Mouse (Mus musculus): ENCODE measurements around the gene Polr2j. TPM values are rescaled to one million over a fixed set of nuclear protein-coding genes. Genes with fewer than 3 reads are reported as not detected.
A peak's percentile ranks its signal among the peaks of the same experiment; 100 is the strongest.
"Not testable (repeated sequence)": the region's sequence is repeated elsewhere in the genome, so short reads cannot be mapped to it uniquely, and the experiment has no call there.

Polr2j gene
- polyA plus RNA-seq, 1 experiment from 2014 or later, result 198 TPM

DNA sequence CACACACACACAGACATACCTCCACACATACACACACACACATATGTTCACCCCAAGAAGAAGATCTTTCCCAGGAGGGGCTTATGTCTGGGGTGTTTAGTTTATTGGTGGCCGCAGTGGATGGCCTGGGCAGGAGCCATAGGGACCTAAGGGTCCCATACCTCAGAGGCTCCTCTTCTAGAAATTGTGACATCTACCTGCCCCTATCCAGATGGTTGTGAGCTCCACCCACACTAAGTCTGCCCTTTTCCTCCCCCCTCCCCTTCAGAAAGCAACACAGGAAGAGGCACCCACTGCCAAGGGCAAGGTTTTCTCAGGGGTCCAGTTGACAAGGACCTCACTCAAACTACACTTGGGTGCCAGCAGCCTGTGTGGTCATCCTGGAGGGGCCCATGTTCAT lies 30.5 kb downstream of the Polr2j start:
- H3K27ac ChIP-seq, result no peak overlapping the region
- H3K4me3 ChIP-seq, result no peak overlapping the region
- no peak for ATAC-seq (ENCODE audit: borderline replicate concordance, extremely low read depth, low FRiP score, low TSS enrichment)
- 79% methylated on average over 1 of the region's 1 CpGs for WGBS
- no peak overlapping the region for H3K4me2 ChIP-seq
- no peaks in the 10 kb centered on the region for H3K4me1 ChIP-seq
- no peak overlapping the region for H3K9ac ChIP-seq
- H3K36me3 ChIP-seq, result peaks cover 6% of the 10 kb centered on the region; the same call in 1 of the 2 replicates
- H3K9me3 ChIP-seq, result no peaks in the 10 kb centered on the region
- H3K27me3 ChIP-seq, result no peaks in the 10 kb centered on the region

DNA sequence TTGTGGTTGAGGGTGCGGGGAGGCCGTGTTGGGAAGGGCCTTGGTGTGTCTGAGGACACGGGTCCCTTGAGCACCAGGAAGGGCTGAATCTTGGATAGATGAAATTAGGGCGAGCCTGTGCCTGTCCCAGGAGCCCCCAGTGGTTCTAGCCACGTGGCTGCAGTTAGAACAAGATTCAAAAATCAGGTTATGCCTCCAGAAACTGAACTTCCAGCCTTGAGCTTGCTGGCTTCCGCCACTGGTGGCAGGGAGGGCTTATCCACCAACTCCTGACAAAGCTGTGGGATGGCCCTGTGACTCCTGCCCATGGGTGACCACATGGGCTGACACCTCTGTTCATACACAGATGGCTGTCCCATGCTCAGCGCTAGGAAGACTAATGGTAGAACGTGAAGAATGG lies 31.3 kb downstream of the Polr2j start:
- Histone ChIP-seq H3K36me3 (no peaks in the 10 kb centered on the region), H3K4me2 (no peak overlapping the region), H3K27ac (no peak overlapping the region), H3K4me1 (no peaks in the 10 kb centered on the region), H3K9ac (no peak overlapping the region), H3K9me3 (no peaks in the 10 kb centered on the region), H3K27me3 (no peaks in the 10 kb centered on the region), H3K4me3 (no peak overlapping the region)
- 63% methylated on average over 8 of the region's 8 CpGs for WGBS
- ATAC-seq (ENCODE audit: borderline replicate concordance, extremely low read depth, low FRiP score, low TSS enrichment), result no peak

DNA sequence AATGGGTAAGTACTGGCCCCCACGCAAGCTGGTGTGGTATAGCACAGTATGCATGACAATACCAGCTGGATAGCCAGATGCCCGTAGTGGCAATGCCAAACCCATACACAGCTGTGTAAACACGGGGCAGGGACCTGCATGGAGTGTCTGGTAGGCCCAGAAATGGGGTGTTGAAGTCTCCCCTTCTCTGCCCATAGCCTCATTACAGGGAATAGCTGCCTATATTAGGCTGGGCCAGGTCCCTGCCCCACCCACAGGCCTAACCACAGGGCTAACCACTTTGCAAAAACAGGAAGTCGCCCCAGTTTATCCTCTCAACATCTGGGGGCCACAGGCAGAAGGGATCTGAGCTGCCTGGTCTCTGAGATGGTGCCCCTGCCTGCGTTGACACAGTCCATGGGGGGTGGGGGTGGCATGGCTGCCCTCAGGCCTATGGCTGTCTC lies 32.7 kb downstream of the Polr2j start:
- H3K9me3 ChIP-seq, result not testable (repeated sequence)

DNA sequence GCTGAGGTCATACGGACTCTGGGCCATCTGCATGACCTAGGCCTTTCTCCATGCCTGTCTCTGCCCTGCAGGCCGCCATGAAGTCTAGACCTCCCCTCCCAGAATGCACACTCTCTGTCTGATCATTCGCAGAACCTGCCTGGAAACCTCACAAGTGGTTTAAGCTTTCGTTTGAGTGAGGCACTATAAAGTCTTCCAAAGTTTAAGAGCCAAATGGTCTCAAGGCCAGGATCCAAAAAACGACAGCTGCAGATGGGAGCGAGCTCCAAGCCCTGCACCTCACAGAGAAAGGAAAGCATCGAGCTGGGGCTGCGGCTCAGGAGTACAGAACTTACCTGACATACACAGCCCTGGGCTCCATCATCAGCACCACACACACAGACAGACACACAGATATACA lies 35.9 kb downstream of the Polr2j start:
- H3K9ac ChIP-seq, result no peak overlapping the region
- no peak for ATAC-seq (ENCODE audit: borderline replicate concordance, extremely low read depth, low FRiP score, low TSS enrichment)
- H3K4me2 ChIP-seq, result no peak overlapping the region
- 66% methylated on average over 8 of the region's 8 CpGs for WGBS
- no peaks in the 10 kb centered on the region for H3K9me3 ChIP-seq
- H3K4me1 ChIP-seq, result no peaks in the 10 kb centered on the region
- H3K27ac ChIP-seq, result no peak overlapping the region
- no peaks in the 10 kb centered on the region for H3K27me3 ChIP-seq
- H3K4me3 ChIP-seq, result no peak overlapping the region
- H3K36me3 ChIP-seq, result no peaks in the 10 kb centered on the region

More for the DNA sequence above, 32.7 kb downstream of the Polr2j start:
- not testable (repeated sequence) for H3K27ac ChIP-seq, H3K36me3 ChIP-seq, H3K4me1 ChIP-seq, H3K4me3 ChIP-seq, H3K27me3 ChIP-seq, H3K9ac ChIP-seq, H3K4me2 ChIP-seq
- 0 out of 2 replicates have a peak, but pooled peaks have one; percentile 17 for ATAC-seq (ENCODE audit: borderline replicate concordance, extremely low read depth, low FRiP score, low TSS enrichment)
- WGBS, result 62% methylated on average over 5 of the region's 5 CpGs

DNA sequence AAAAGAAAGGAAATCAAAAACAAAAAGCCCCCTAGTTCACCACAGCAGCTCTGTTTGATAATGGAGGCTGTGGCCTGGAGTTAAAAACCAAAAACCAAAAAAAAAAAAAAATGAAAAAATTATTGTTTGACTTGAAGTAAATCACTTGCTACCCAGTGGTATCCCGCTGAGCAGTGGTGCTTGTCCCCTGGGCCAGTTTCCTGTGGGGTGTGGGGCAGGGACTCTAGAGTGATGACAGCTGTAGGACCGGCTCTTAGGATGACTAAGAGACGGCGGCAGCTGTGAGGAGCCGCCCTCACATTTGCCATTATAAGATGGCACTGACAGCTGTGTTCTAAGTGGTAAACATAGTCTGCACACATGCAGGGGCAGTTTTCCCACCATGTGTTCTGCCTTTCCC lies 39.0 kb downstream of the Polr2j start:
- Histone ChIP-seq H3K4me3 (no peak overlapping the region), H3K9me3 (no peaks in the 10 kb centered on the region), H3K9ac (no peak overlapping the region), H3K4me2 (no peak overlapping the region), H3K27me3 (no peaks in the 10 kb centered on the region), H3K27ac (no peak overlapping the region), H3K36me3 (no peaks in the 10 kb centered on the region), H3K4me1 (no peaks in the 10 kb centered on the region)
- ATAC-seq (ENCODE audit: borderline replicate concordance, extremely low read depth, low FRiP score, low TSS enrichment), result no peak
- 77% methylated on average over 5 of the region's 5 CpGs for WGBS

DNA sequence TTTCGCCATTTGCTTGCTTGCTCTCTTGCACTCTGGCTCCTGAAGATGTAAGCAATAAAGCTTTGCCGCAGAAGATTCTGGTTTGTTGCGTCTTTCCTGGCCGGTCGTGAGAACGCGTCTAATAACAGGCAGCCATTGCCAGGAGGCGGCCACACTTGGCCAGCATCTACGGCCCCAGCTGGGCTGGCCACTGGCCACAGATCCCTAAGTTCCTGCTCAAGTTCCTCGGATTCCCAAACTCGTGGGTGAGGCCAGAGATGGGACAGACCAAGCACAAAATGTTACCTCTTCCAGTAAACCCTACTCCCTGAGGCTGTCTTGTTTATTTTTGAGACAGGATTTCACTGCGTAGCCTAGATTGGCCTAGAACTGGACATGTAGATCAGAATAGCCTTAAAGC lies 43.7 kb downstream of the Polr2j start:
- H3K4me1 ChIP-seq; H3K4me3 ChIP-seq; H3K9ac ChIP-seq; H3K27ac ChIP-seq; H3K9me3 ChIP-seq; H3K4me2 ChIP-seq; ATAC-seq (ENCODE audit: borderline replicate concordance, extremely low read depth, low FRiP score, low TSS enrichment); H3K27me3 ChIP-seq; H3K36me3 ChIP-seq: not testable (repeated sequence)
- 74% methylated on average over 11 of the region's 12 CpGs for WGBS

DNA sequence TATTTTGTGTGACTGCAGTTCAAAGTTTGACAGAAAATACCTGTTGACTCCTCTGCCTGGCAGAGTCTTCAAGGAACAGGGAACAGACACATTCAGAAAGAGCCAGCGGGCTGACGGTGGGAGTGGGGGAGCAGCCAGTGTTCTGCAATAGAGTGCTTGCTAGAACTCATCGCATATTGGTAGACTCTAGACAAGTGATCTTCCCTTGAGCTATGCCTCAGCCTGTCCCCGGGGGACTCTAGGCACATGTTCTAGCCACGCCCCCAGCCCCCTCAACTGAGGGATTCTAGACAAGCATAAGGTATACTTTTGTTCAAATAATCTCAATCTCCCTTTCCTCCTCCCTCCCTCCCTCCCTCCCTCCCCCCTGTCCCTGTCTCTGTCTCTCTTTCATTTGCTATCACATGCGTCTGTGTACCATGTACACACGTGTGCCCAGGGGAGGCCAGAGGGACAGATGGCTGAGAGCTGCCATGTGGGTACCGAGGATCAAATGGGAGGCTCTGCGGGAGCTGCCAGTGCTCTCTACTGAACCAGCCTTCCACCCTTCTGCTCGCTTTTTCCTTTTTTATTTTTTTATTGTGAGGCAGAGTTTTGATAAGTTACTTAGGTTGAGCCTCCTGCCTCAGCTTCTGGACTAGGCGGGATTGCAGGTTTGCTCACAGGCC lies 47.5 kb downstream of the Polr2j start:
- Histone ChIP-seq H3K27ac (no peak overlapping the region), H3K27me3 (no peaks in the 10 kb centered on the region), H3K4me1 (no peaks in the 10 kb centered on the region), H3K9ac (no peak overlapping the region), H3K4me3 (no peak overlapping the region), H3K4me2 (no peak overlapping the region), H3K9me3 (no peaks in the 10 kb centered on the region), H3K36me3 (peaks cover 4% of the 10 kb centered on the region; the same call in 1 of the 2 replicates)
- ATAC-seq (ENCODE audit: borderline replicate concordance, extremely low read depth, low FRiP score, low TSS enrichment), result no peak
- 79% methylated on average over 11 of the region's 11 CpGs for WGBS

- peaks cover 3% of the 10 kb centered on the region; the same call in 1 of the 2 replicates for H3K4me1 ChIP-seq
- H3K27me3 ChIP-seq, result no peaks in the 10 kb centered on the region
- no peak overlapping the region for H3K9ac ChIP-seq
- H3K27ac ChIP-seq, result no peak overlapping the region
- WGBS, result 72% methylated on average over 8 of the region's 8 CpGs
- peaks cover 4% of the 10 kb centered on the region; the same call in 1 of the 2 replicates for H3K36me3 ChIP-seq
- no peak for ATAC-seq (ENCODE audit: borderline replicate concordance, extremely low read depth, low FRiP score, low TSS enrichment)
- no peaks in the 10 kb centered on the region for H3K9me3 ChIP-seq
- no peak overlapping the region for H3K4me3 ChIP-seq
- no peak overlapping the region for H3K4me2 ChIP-seq
Observed at GRCm38 (mm10) chr5:136165246-136165645, 48.8 kb downstream of the Polr2j start.

GRCm38 (mm10) chr5:136167296-136167695 lies 50.9 kb downstream of the Polr2j start:
- no peak overlapping the region for H3K9ac ChIP-seq
- WGBS, result 88% methylated on average over 4 of the region's 4 CpGs
- peaks cover 4% of the 10 kb centered on the region; the same call in 1 of the 2 replicates for H3K36me3 ChIP-seq
- peaks cover 19% of the 10 kb centered on the region for H3K4me1 ChIP-seq
- no peak overlapping the region for H3K4me3 ChIP-seq
- H3K4me2 ChIP-seq, result no peak overlapping the region
- no peak overlapping the region for H3K27ac ChIP-seq
- no peak for ATAC-seq (ENCODE audit: borderline replicate concordance, extremely low read depth, low FRiP score, low TSS enrichment)
- H3K27me3 ChIP-seq, result no peaks in the 10 kb centered on the region
- H3K9me3 ChIP-seq, result no peaks in the 10 kb centered on the region

DNA sequence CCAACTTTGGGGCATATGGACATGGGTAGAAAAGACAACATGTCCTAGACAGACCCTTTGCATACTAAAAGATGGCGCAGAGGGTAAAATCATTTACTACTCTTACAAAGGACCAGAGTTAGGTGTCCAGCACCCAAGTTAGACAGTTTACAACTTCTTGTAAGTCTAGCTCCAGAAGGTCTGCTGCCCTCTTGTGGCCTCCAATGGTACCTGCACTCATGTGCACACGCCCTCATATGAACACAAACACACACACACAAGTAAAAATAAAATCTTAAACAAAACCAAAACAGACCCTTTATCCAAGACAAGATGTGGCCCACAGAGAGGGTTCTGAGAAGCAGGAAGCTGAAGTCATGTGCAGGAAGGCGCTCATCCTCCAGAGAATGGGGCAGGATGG lies 51.6 kb downstream of the Polr2j start:
- ATAC-seq (ENCODE audit: borderline replicate concordance, extremely low read depth, low FRiP score, low TSS enrichment), result no peak
- Histone ChIP-seq H3K9me3 (no peaks in the 10 kb centered on the region), H3K27ac (no peak overlapping the region), H3K4me2 (no peak overlapping the region), H3K4me1 (peaks cover 22% of the 10 kb centered on the region), H3K27me3 (no peaks in the 10 kb centered on the region), H3K36me3 (peaks cover 4% of the 10 kb centered on the region; the same call in 1 of the 2 replicates), H3K9ac (no peak overlapping the region), H3K4me3 (no peak overlapping the region)
- 95% methylated on average over 3 of the region's 3 CpGs for WGBS

DNA sequence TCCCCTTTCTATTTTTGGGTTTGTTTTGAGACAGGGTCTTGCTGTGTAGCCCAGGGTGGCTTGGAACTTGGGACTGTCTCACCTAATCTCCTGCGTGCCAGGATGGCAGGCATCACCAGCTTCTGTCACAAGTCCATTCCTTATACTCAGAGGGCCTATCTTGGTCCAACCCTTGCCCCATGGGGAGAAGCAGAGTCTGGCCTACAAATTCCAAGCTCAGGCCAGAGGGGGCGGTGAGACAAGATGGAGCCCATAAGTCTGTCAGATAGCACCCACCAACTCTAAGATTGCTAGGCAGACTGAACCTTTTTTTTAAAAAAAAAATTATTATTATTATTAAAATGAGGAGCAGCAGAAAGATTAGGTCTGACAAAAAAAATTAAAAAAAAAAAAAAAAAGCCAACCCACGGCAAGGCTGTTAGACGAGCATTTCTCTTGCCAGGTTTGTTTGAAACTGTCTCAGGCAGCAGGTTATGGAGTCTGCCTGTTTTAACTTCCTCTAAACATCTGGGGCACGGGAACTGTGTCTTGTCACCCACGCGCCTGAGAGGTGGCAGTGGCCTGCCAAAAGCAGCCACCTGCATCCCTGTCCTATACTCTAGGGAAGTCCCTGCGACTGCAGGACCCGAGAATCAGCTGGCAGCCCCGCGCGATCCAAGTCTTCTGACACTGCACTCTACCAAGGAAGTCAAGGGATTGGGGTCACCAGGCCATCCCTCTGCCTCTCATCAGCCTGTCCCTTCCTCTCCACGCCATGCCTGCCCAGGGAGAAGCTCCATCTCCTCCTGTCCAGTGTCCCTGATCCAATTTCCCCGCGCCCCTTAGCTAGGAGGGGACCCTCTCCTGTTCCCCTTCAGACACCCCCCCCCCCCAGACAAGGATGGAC lies 53.4 kb downstream of the Polr2j start:
- H3K36me3 ChIP-seq, result peaks cover 4% of the 10 kb centered on the region; the same call in 1 of the 2 replicates
- H3K27ac ChIP-seq, result no peak overlapping the region
- H3K4me3 ChIP-seq, result peak overlapping the region; percentile 60
- H3K27me3 ChIP-seq, result no peaks in the 10 kb centered on the region
- H3K4me2 ChIP-seq, result peak overlapping the region; percentile 97
- 10% methylated on average over 15 of the region's 15 CpGs for WGBS
- peaks cover 36% of the 10 kb centered on the region for H3K4me1 ChIP-seq
- H3K9ac ChIP-seq, result peak overlapping the region; percentile 62
- ATAC-seq (ENCODE audit: borderline replicate concordance, extremely low read depth, low FRiP score, low TSS enrichment), result peak; percentile 11; the same call in 1 of the 2 replicates
- no peaks in the 10 kb centered on the region for H3K9me3 ChIP-seq

All from lung, embryonic 15.5 days (tissue).